Mouse (Mus musculus): ENCODE data around the gene Map2k4.

Map2k4 gene

GRCm38 (mm10) chr11:65788154-65788553 is at the start of gene Map2k4:
Gene Map2k4 (minus strand): TSS chr11:65788297.
- peak; percentile 90 for DNase-seq

- no peak for DNase-seq
Observed at GRCm38 (mm10) chr11:65824556-65824955, 36.5 kb upstream of the Map2k4 start.

GRCm38 (mm10) chr11:65820877-65821276 is 32.8 kb upstream of the Map2k4 start:
- peak; percentile 85 for DNase-seq

GRCm38 (mm10) chr11:65820280-65820679 is 32.2 kb upstream of the Map2k4 start:
- no peak for DNase-seq

GRCm38 (mm10) chr11:65818193-65818592 is 30.1 kb upstream of the Map2k4 start:
- DNase-seq, result no peak

GRCm38 (mm10) chr11:65816237-65816636 is 28.1 kb upstream of the Map2k4 start:
- no peak for DNase-seq

GRCm38 (mm10) chr11:65814381-65814780 is 26.3 kb upstream of the Map2k4 start:
- no peak for DNase-seq

- DNase-seq, result no peak
Observed at GRCm38 (mm10) chr11:65812088-65812487, 24.0 kb upstream of the Map2k4 start.

- no peak for DNase-seq
Observed at GRCm38 (mm10) chr11:65807601-65808000, 19.5 kb upstream of the Map2k4 start.

- DNase-seq, result peak; percentile 87
Observed at GRCm38 (mm10) chr11:65806909-65807504, 18.9 kb upstream of the Map2k4 start, which contains the start of gene Zkscan6. Gene Zkscan6 (plus strand): TSS chr11:65807175.

- DNase-seq, result no peak
Observed at GRCm38 (mm10) chr11:65806321-65806904, 18.3 kb upstream of the Map2k4 start.

GRCm38 (mm10) chr11:65801899-65802298 is 13.8 kb upstream of the Map2k4 start:
- peak; percentile 79 for DNase-seq

- DNase-seq, result no peak
Observed at GRCm38 (mm10) chr11:65795896-65796295, 7.8 kb upstream of the Map2k4 start.

- no peak for DNase-seq
Observed at GRCm38 (mm10) chr11:65794428-65795219, 6.5 kb upstream of the Map2k4 start.

- peak; percentile 27 for DNase-seq
Observed at GRCm38 (mm10) chr11:65787421-65788151, 511 bp downstream of the Map2k4 start.

- no peak for DNase-seq
Observed at GRCm38 (mm10) chr11:65786160-65786559, 1.9 kb downstream of the Map2k4 start.

GRCm38 (mm10) chr11:65781596-65781995 is 6.5 kb downstream of the Map2k4 start:
- DNase-seq, result no peak

- no peak for DNase-seq
Observed at GRCm38 (mm10) chr11:65779578-65779977, 8.5 kb downstream of the Map2k4 start.

- no peak for DNase-seq
Observed at GRCm38 (mm10) chr11:65779066-65779465, 9.0 kb downstream of the Map2k4 start.

GRCm38 (mm10) chr11:65777810-65778209 is 10.3 kb downstream of the Map2k4 start:
- DNase-seq, result no peak

GRCm38 (mm10) chr11:65776906-65777611 is 11.0 kb downstream of the Map2k4 start:
- DNase-seq, result no peak

- DNase-seq, result no peak
Observed at GRCm38 (mm10) chr11:65773946-65774656, 14.0 kb downstream of the Map2k4 start.
